Mouse (Mus musculus) cerebellum, adult 2 months (tissue): ENCODE results near the gene Smc5.

Experiments used
- CTCF ChIP-seq: fragments of 200-500 bp; IDR thresholded peaks from 2 replicates; pipeline ENCODE4 v1.5.1; 2011; ENCODE audit warnings: low read depth, mild to moderate bottlenecking, control low read depth, low read length, moderate library complexity, borderline replicate concordance; ENCODE audit not compliant: insufficient read depth
- POLR2A ChIP-seq: fragments of 200-500 bp; IDR thresholded peaks from 2 replicates; pipeline ENCODE4 v1.6.1; 2011; ENCODE audit warnings: low read length, control low read depth, borderline replicate concordance; ENCODE audit not compliant: insufficient read depth

DNA sequence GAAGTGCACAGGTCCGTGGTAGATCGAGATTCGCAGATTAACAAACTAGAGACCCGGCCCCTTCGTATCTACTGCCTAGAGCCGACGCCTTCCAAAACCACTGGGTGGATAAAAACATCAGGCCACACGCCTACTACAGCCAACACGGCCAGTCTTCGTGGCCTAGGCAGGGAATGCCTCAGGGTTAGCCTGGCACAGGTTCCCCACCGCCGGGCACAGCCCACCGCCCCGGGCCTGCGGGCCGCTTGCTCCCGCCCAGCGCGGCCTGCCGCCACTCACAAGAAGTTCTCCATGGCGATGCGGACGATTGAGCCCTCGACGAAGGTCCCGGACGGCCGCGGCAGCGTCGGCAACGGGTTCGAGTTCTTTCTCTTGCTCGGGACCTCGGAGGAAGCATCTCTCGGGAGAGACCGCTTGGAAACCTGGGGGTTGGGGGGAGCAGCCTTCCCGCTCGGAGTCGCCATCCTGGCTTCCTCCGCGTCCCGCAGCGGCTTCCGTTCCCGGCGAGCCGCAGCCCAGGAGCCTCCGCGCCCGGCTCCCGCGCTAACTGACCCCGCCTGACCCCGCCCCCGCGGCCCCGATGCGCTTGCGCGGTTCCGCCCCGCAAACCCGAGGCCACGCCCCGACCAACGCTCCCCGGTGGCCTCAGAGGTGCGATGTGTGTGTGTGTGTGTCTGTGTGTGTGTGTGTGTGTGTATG is at the start of gene Smc5:
- TF ChIP-seq POLR2A (peak; percentile 53; the same call in 1 of the 2 replicates), CTCF (no peak)
